Mouse (Mus musculus): ENCODE measurements at regions not wholly inside any gene's neighbourhood (a gene's known extent, or its start where the extent isn't known, plus 50 kb on each side); places are given as distances from the start of the nearest gene placed in this dataset.

DNA sequence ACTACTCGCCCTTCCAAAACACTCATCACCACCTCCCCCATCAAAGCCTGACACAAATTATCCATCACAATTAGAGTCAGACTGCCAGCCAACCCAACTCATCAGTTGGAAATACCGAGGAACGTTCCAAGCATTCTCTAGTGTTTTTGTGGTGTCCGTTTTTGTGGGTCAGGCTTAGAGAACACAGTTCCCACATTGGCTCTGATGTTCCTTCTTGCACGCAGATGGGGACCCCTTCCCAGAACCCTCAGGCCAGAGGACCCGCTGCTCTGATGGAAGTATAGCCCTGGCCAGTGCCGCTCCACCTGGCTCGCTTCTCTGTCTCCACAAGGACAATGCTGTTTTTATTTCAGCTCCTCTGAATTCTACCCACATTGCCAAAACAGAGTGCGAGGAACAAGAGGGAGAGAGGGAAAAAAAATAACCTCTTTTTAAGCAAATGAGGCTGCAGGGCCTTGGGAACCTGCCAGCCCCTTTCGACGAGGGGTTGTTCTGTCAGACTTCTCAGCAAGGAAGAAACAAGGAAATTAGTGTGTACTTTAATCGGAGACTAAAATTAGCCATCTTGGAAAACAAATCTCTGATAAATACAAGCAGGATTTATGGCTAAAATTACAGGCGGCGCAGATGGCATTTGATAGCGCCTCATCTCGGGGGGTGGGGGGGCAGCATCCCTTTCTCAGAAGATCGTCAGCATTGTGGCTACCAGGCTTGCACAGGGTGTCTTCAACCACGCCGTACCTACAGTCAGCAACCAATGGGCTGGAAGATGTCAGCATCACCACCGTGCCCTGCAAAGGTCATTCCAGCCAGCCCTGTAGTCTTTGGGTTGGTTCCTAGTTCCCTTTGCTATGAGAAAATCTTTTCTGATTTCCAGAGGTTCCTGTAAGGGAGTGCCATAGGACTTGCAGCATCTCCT, 191.4 kb upstream of the Zdhhc25 start:
- Histone ChIP-seq H3K9ac (ENCODE audit: insufficient read depth, low read depth, low read length, poor library complexity, severe bottlenecking) (no peak overlapping the region), H3K27ac (ENCODE audit: insufficient read depth, low read depth, low read length, poor library complexity, severe bottlenecking) (no peak overlapping the region), H3K4me1 (ENCODE audit: control insufficient read depth in 2 of 2, insufficient read depth in 2 of 2, low read length in 2 of 2, poor library complexity in 1 of 2) (no peaks in the 10 kb centered on the region), H3K4me3 (ENCODE audit: insufficient read depth in 1 of 2, low read depth in 1 of 2, low read length in 2 of 2, poor library complexity in 1 of 2, severe bottlenecking in 1 of 2) (no peak overlapping the region), H3K9me3 (ENCODE audit: control insufficient read depth, insufficient read depth, low read depth, low read length) (no peaks in the 10 kb centered on the region), H3K36me3 (ENCODE audit: control insufficient read depth, insufficient read depth, low read length, poor library complexity, severe bottlenecking) (no peaks in the 10 kb centered on the region)
- in situ Hi-C loops (cut with MboI; ENCODE audit: low sequenced_read_pairs in 2 of 2, unreplicated experiment in 2 of 2), result no loop called here
- no peak for TF ChIP-seq ZC3H11A (IDR thresholded peaks at IDR 0.05; ENCODE audit: borderline replicate concordance, low read depth, low read length)
- TF ChIP-seq ZNF384 (IDR thresholded peaks at IDR 0.05; ENCODE audit: low read depth, low read length), result no peak
- no peak for TF ChIP-seq HCFC1 (IDR thresholded peaks at IDR 0.05; ENCODE audit: borderline replicate concordance, insufficient read depth, low read length)
- TF ChIP-seq CHD2 (IDR thresholded peaks at IDR 0.05; ENCODE audit: low read depth, low read length), result no peak
- no peak for TF ChIP-seq MAFK (IDR thresholded peaks at IDR 0.05; ENCODE audit: insufficient read depth, low read depth, low read length)
- DNase-seq (ENCODE audit: low read depth, low spot score), result no peak

DNA sequence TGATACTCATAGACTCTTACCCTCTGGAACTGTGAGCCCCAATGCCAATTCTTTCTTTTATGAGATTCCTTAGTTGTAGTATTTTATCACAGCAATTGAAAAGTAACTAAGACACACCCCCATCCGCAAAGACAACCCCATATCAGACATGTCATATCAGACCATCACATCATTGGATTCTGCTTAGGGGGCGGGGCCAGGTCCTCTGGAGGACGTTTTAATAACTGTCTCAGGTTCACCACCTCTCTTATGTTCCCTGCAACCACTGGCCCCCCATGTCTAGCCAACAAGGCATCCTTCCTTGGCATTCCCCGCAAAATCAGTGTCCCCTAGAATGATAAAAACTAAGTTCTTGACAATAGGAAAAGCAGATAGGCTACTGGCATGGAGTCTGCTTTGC, 185.9 kb upstream of the Zdhhc25 start:
- in situ Hi-C loops (cut with MboI; ENCODE audit: low sequenced_read_pairs in 2 of 2, unreplicated experiment in 2 of 2), result no loop called here
- Histone ChIP-seq H3K27ac (ENCODE audit: insufficient read depth, low read depth, low read length, poor library complexity, severe bottlenecking) (no peak overlapping the region), H3K9me3 (ENCODE audit: control insufficient read depth, insufficient read depth, low read depth, low read length) (no peaks in the 10 kb centered on the region), H3K9ac (ENCODE audit: insufficient read depth, low read depth, low read length, poor library complexity, severe bottlenecking) (no peak overlapping the region), H3K4me3 (ENCODE audit: insufficient read depth in 1 of 2, low read depth in 1 of 2, low read length in 2 of 2, poor library complexity in 1 of 2, severe bottlenecking in 1 of 2) (no peak overlapping the region), H3K4me1 (ENCODE audit: control insufficient read depth in 2 of 2, insufficient read depth in 2 of 2, low read length in 2 of 2, poor library complexity in 1 of 2) (no peaks in the 10 kb centered on the region), H3K36me3 (ENCODE audit: control insufficient read depth, insufficient read depth, low read length, poor library complexity, severe bottlenecking) (no peaks in the 10 kb centered on the region)
- no peak for DNase-seq (ENCODE audit: low read depth, low spot score)
- no peak for TF ChIP-seq ZC3H11A (IDR thresholded peaks at IDR 0.05; ENCODE audit: borderline replicate concordance, low read depth, low read length)
- TF ChIP-seq MAFK (IDR thresholded peaks at IDR 0.05; ENCODE audit: insufficient read depth, low read depth, low read length), result no peak
- TF ChIP-seq HCFC1 (IDR thresholded peaks at IDR 0.05; ENCODE audit: borderline replicate concordance, insufficient read depth, low read length), result no peak
- TF ChIP-seq CHD2 (IDR thresholded peaks at IDR 0.05; ENCODE audit: low read depth, low read length), result no peak
- TF ChIP-seq ZNF384 (IDR thresholded peaks at IDR 0.05; ENCODE audit: low read depth, low read length), result no peak

DNA sequence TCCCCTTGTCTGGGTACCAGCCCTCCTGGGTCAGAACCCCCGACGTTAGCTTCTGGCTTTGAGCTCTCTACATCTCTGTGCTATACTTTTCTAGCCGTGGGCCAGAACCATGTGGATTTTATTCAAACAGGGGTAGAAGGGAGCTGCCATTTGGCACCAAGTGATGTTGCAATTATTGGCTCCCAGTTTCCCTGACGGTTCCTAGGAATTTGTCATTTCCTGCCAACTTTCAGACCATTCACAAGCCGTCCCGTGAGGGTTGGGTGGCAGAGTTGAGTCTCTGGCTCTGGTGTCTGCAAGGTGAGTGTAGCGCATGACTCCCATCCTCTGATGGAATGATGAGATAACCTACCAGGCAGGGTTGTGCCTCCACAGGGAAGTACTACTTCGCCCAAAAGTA, 181.2 kb upstream of the Zdhhc25 start:
- Histone ChIP-seq H3K9ac (ENCODE audit: insufficient read depth, low read depth, low read length, poor library complexity, severe bottlenecking) (no peak overlapping the region), H3K36me3 (ENCODE audit: control insufficient read depth, insufficient read depth, low read length, poor library complexity, severe bottlenecking) (no peaks in the 10 kb centered on the region), H3K9me3 (ENCODE audit: control insufficient read depth, insufficient read depth, low read depth, low read length) (no peaks in the 10 kb centered on the region), H3K4me3 (ENCODE audit: insufficient read depth in 1 of 2, low read depth in 1 of 2, low read length in 2 of 2, poor library complexity in 1 of 2, severe bottlenecking in 1 of 2) (no peak overlapping the region), H3K4me1 (ENCODE audit: control insufficient read depth in 2 of 2, insufficient read depth in 2 of 2, low read length in 2 of 2, poor library complexity in 1 of 2) (no peaks in the 10 kb centered on the region), H3K27ac (ENCODE audit: insufficient read depth, low read depth, low read length, poor library complexity, severe bottlenecking) (no peak overlapping the region)
- no peak for TF ChIP-seq MAFK (IDR thresholded peaks at IDR 0.05; ENCODE audit: insufficient read depth, low read depth, low read length)
- no peak for TF ChIP-seq ZC3H11A (IDR thresholded peaks at IDR 0.05; ENCODE audit: borderline replicate concordance, low read depth, low read length)
- TF ChIP-seq CHD2 (IDR thresholded peaks at IDR 0.05; ENCODE audit: low read depth, low read length), result no peak
- TF ChIP-seq HCFC1 (IDR thresholded peaks at IDR 0.05; ENCODE audit: borderline replicate concordance, insufficient read depth, low read length), result no peak
- TF ChIP-seq ZNF384 (IDR thresholded peaks at IDR 0.05; ENCODE audit: low read depth, low read length), result no peak
- in situ Hi-C loops (cut with MboI; ENCODE audit: low sequenced_read_pairs in 2 of 2, unreplicated experiment in 2 of 2), result no loop called here
- no peak for DNase-seq (ENCODE audit: low read depth, low spot score)

DNA sequence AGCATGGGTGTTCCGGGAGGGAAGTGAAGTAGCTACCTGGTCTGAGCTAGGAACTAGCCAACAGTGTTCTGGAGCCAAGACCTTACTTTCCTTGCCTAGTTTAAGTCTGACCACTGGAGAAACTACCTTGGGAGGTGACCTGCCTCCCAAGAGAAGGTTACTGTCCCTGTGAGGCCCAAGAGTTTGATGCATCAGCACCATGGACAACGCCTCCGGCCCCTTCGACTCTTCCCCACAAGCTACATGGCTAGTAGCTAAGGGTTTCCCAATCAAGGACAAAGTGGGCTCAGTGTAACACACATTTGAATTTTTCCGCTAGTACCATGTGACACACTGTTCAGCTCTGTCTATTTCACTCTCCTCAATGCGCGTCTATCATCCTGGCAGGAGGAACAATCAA, 171.7 kb upstream of the Zdhhc25 start:
- H3K9ac ChIP-seq (ENCODE audit: insufficient read depth, low read depth, low read length, poor library complexity, severe bottlenecking), result no peak overlapping the region
- no peak overlapping the region for H3K27ac ChIP-seq (ENCODE audit: insufficient read depth, low read depth, low read length, poor library complexity, severe bottlenecking)
- H3K4me1 ChIP-seq (ENCODE audit: control insufficient read depth in 2 of 2, insufficient read depth in 2 of 2, low read length in 2 of 2, poor library complexity in 1 of 2), result no peaks in the 10 kb centered on the region
- no peak overlapping the region for H3K4me3 ChIP-seq (ENCODE audit: insufficient read depth in 1 of 2, low read depth in 1 of 2, low read length in 2 of 2, poor library complexity in 1 of 2, severe bottlenecking in 1 of 2)
- in situ Hi-C loops (cut with MboI; ENCODE audit: low sequenced_read_pairs in 2 of 2, unreplicated experiment in 2 of 2), result no loop called here
- no peaks in the 10 kb centered on the region for H3K36me3 ChIP-seq (ENCODE audit: control insufficient read depth, insufficient read depth, low read length, poor library complexity, severe bottlenecking)
- DNase-seq (ENCODE audit: low read depth, low spot score), result peak; percentile 8
- H3K9me3 ChIP-seq (ENCODE audit: control insufficient read depth, insufficient read depth, low read depth, low read length), result no peaks in the 10 kb centered on the region
- TF ChIP-seq CHD2 (IDR thresholded peaks at IDR 0.05; ENCODE audit: low read depth, low read length) (no peak), ZNF384 (IDR thresholded peaks at IDR 0.05; ENCODE audit: low read depth, low read length) (no peak), HCFC1 (IDR thresholded peaks at IDR 0.05; ENCODE audit: borderline replicate concordance, insufficient read depth, low read length) (no peak), MAFK (IDR thresholded peaks at IDR 0.05; ENCODE audit: insufficient read depth, low read depth, low read length) (no peak)

Measured in ES-E14 (cell line).